Mouse (Mus musculus) embryonic facial prominence, embryonic 12.5 days (tissue): ENCODE results near the gene Adgre5. TPM values are rescaled to one million over a fixed set of nuclear protein-coding genes. Genes with fewer than 3 reads are reported as not detected.

Experiments
- ATAC-seq: fragments of 200-750 bp; cut with Nextera tagmentation; 2 replicates; pipeline ENCODE4 v1.8.0; 2017; ENCODE audit not compliant: insufficient number of reproducible peaks, insufficient read depth, low FRiP score, low TSS enrichment
- H3K27ac ChIP-seq: fragments of 300-500 bp; sonication (generic); 2 replicates; pipeline ENCODE4 v1.5.1; 2016; ENCODE audit warnings: mild to moderate bottlenecking
- H3K27me3 ChIP-seq: fragments of 300-500 bp; sonication (generic); 2 replicates; pipeline ENCODE4 v1.6.1; 2016; ENCODE audit warnings: mild to moderate bottlenecking, moderate library complexity
- H3K36me3 ChIP-seq: fragments of 300-500 bp; sonication (generic); 2 replicates; pipeline ENCODE4 v1.6.1; 2016; ENCODE audit warnings: mild to moderate bottlenecking
- H3K4me1 ChIP-seq: fragments of 300-500 bp; sonication (generic); 2 replicates; pipeline ENCODE4 v1.6.1; 2016
- H3K4me2 ChIP-seq: fragments of 300-500 bp; sonication (generic); replicated peaks from 2 replicates; pipeline ENCODE4 v1.6.1; 2016; ENCODE audit warnings: mild to moderate bottlenecking, moderate library complexity
- H3K4me3 ChIP-seq: fragments of 300-500 bp; sonication (generic); 2 replicates; pipeline ENCODE4 v1.5.1; 2016; ENCODE audit warnings: mild to moderate bottlenecking
- H3K9ac ChIP-seq: fragments of 300-500 bp; sonication (generic); 2 replicates; pipeline ENCODE4 v1.6.1; 2016; ENCODE audit warnings: mild to moderate bottlenecking, moderate library complexity
- H3K9me3 ChIP-seq: fragments of 300-500 bp; sonication (generic); 2 replicates; pipeline ENCODE4 v1.6.1; 2016; ENCODE audit warnings: mild to moderate bottlenecking, moderate library complexity
- WGBS: fragments of 180-500 bp; shearing (Covaris S2); methylation state at CpG from one replicate; pipeline ENCODE4 v1.1.7; 2016; 5-methylcytosine and 5-hydroxymethylcytosine counted together
- polyA plus RNA-seq: library from polyadenylated mRNA; unstranded; fragments of >200 nt; fragmentation: Nextera tagmentation; extraction: Ambion mirVana; gene quantifications from 2 replicates; pipeline ENCODE4 v1.2.1, GENCODE M21; 2016

The Adgre5 gene
- polyA plus RNA-seq, 1 experiment from 2014 or later = 26.0 TPM

DNA sequence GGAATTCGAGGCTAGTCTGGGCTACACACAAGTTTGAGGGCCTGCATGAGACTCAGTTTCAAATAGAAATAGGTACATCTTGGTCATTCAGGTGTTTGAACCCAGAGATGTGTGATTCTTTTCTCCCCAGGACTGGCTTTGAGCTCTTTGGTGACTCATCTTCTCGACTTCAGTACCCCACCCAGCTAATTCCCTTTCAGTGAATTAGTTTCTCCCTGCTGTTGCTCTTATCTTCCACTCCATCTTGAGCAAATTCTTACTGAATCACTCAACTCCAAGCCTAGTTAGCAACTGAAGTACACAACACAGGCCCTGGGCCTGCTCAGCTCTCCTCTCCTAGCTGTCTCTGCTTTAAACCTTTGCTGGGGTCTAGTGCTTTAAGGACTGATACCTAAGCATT is 24.6 kb downstream of the Adgre5 start:
- Histone ChIP-seq H3K27me3 (no peaks in the 10 kb centered on the region), H3K4me2 (peak overlapping the region; percentile 83), H3K27ac (no peak overlapping the region), H3K36me3 (peaks cover 24% of the 10 kb centered on the region), H3K4me3 (peak overlapping the region; percentile 68), H3K9ac (peak overlapping the region; percentile 77; the same call in 1 of the 2 replicates), H3K4me1 (peaks cover 15% of the 10 kb centered on the region), H3K9me3 (no peaks in the 10 kb centered on the region)
- WGBS = 76% methylated on average over 2 of the region's 2 CpGs
- no peak for ATAC-seq

DNA sequence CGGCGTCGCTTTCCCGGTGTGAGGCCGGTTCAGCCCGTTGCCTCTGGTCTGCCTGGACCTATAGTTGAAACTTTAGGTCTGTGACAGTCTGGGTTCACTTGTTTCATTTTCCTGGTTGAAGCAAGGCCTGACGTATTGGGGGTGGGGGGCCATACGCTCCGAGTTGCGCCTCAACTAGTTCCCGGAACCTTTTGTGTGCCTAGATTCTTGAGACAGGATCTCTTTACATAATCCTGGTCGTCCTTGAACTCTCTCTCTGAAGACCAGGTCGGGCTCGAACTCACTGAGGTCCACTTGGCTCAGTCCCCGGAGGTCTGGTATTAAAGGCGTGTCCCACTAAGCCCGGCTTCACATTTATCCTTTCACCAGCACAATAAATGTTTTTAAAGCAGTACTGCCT is 25.4 kb downstream of the Adgre5 start:
- H3K36me3 ChIP-seq = peaks cover 16% of the 10 kb centered on the region
- no peaks in the 10 kb centered on the region for H3K9me3 ChIP-seq
- H3K27me3 ChIP-seq = no peaks in the 10 kb centered on the region
- no peak for ATAC-seq
- H3K9ac ChIP-seq = peak overlapping the region; percentile 77
- peaks cover 15% of the 10 kb centered on the region for H3K4me1 ChIP-seq
- peak overlapping the region; percentile 89 for H3K27ac ChIP-seq
- peak overlapping the region; percentile 68 for H3K4me3 ChIP-seq
- WGBS = under 1% methylated on average over 17 of the region's 17 CpGs
- peak overlapping the region; percentile 83 for H3K4me2 ChIP-seq

DNA sequence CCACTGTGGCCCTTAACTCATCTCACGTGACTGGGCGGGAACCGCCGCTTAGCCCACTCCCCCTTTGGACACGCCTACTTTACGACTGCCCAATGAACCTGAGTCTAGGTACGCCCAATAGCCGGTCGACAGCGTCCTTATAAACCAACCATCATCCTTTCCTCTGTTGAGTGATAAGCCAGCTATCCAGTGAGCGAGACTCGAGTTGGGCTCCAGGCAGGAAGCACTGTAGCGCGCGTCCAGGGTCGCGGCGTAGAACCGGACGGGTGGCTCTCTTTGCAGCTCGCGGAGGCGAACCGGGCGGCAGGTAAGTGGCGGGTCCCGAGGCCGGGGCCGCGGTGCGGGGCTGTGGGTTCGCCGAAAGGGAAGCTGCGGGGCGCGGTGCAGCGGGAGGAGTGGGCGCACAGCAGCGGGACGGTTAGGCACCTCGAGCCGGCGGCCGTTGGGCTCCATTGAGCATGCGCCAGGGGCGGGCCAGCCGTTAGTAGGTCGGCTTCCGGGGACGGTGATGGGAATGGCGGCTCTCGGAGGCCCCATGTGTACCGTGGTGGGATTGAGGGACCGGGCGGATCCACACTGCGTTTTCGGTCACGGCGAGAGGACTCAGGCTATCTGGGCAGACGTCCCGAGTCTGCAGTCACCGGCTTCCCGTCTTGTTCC is 26.0 kb downstream of the Adgre5 start, which contains the start of gene Ddx39:
Gene Ddx39, plus strand, starts transcription at position 147 of the 660 bp plus-strand sequence.
- peaks cover 15% of the 10 kb centered on the region for H3K4me1 ChIP-seq
- WGBS = under 1% methylated on average over 63 of the region's 63 CpGs
- peak within 1 kb of the TSS; percentile 77 for H3K9ac ChIP-seq
- peak within 1 kb of the TSS; percentile 89 for H3K27ac ChIP-seq
- peak within 1 kb of the TSS; percentile 83 for H3K4me2 ChIP-seq
- peaks cover 10% of the 10 kb centered on the region for H3K36me3 ChIP-seq
- H3K9me3 ChIP-seq = no peaks in the 10 kb centered on the region
- peak; percentile 100 for ATAC-seq
- H3K27me3 ChIP-seq = no peaks in the 10 kb centered on the region
- peak within 1 kb of the TSS; percentile 68 for H3K4me3 ChIP-seq

DNA sequence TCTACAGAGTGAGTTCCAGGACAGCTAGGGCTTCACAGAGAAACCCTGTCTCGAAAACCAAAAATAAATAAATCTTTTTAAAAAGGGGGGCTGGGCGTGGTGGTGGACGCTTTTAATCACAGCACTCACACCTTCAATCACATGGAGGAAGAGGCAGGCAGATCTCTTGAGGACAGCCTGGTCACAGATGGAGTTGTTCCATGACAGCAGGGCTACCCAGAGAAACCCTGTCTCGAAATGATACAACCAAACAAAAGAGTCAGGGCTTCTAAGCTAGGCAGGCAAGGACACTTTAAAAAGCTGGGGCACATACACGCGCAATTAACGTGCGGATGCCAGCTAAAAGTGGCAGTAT is 26.5 kb downstream of the Adgre5 start:
- peaks cover 5% of the 10 kb centered on the region for H3K36me3 ChIP-seq
- H3K9ac ChIP-seq = no peak overlapping the region
- no peaks in the 10 kb centered on the region for H3K9me3 ChIP-seq
- H3K4me1 ChIP-seq = peaks cover 15% of the 10 kb centered on the region
- peak overlapping the region; percentile 68 for H3K4me3 ChIP-seq
- H3K4me2 ChIP-seq = peak overlapping the region; percentile 83
- no peaks in the 10 kb centered on the region for H3K27me3 ChIP-seq
- 18% methylated on average over 8 of the region's 8 CpGs for WGBS
- H3K27ac ChIP-seq = no peak overlapping the region
- no peak; the same call in 1 of the 2 replicates for ATAC-seq

DNA sequence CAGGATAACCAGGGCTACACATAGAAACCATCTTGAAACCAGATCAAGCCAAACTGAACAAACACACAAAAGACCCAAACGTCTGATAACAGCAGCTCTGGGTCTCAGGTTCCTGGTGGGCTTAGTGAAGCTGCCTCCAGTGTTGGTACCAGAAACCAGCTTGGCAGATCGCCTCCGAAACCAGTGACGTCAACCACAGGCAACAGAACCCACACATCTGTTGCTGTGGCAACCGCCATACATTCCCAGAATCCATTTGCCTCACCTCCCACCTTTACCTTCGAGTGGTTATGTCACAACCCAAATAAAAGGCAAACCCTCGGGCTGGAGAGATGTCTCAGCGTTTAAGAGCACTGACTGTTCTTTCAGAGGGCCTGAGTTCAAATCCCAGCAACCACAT is 33.6 kb downstream of the Adgre5 start:
- Histone ChIP-seq H3K27me3 (no peaks in the 10 kb centered on the region), H3K4me1 (no peaks in the 10 kb centered on the region), H3K27ac (no peak overlapping the region), H3K4me3 (no peak overlapping the region), H3K36me3 (no peaks in the 10 kb centered on the region), H3K4me2 (no peak overlapping the region), H3K9ac (no peak overlapping the region), H3K9me3 (no peaks in the 10 kb centered on the region)
- 80% methylated on average over 8 of the region's 8 CpGs for WGBS
- no peak for ATAC-seq

DNA sequence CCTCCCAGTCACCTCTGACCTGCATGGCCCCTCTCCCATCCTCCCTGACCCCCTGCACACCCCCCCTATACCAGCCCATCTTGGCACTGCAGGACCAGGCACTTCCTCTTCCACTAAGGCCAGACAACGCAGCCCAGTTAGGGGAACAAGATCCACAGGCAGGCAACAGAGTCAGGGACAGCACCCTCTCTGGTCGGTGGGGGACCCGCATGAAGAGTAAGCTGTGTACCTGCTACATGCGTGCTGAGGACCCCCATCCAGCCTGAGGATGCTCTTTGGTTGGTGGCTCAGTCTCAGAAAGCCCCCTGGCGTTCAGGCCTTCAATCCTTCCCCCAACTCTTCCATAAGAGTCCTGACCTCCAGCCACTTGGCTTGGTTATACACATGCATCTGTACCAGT is 34.7 kb downstream of the Adgre5 start:
- WGBS = 60% methylated on average over 5 of the region's 5 CpGs
- no peaks in the 10 kb centered on the region for H3K36me3 ChIP-seq
- H3K4me2 ChIP-seq = no peak overlapping the region
- no peak overlapping the region for H3K27ac ChIP-seq
- no peak overlapping the region for H3K4me3 ChIP-seq
- no peak overlapping the region for H3K9ac ChIP-seq
- H3K9me3 ChIP-seq = no peaks in the 10 kb centered on the region
- no peaks in the 10 kb centered on the region for H3K4me1 ChIP-seq
- ATAC-seq = no peak
- H3K27me3 ChIP-seq = no peaks in the 10 kb centered on the region

DNA sequence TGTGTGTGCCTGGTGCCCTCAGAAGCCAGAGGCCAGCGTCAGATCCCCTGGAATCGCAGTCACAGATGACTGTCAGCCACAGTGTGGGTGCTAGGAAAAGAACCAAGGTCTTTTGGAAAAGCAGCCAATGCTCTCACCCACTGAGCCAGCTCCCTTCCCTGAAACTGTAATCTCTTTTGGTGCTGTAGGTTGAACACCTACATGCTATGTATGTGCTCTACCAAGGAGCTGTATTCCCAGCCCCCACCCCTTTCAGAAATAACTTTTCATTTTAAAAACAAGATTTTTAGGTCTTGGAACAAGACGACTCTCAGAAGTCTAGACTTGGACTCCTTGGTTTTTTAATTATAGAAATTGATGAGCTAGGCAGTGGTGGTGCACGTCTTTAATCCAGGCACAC is 37.7 kb downstream of the Adgre5 start:
- Histone ChIP-seq H3K36me3 (no peaks in the 10 kb centered on the region), H3K27me3 (no peaks in the 10 kb centered on the region), H3K9me3 (no peaks in the 10 kb centered on the region), H3K4me2 (no peak overlapping the region), H3K27ac (no peak overlapping the region), H3K9ac (no peak overlapping the region), H3K4me1 (peaks cover 16% of the 10 kb centered on the region), H3K4me3 (no peak overlapping the region)
- WGBS = 85% methylated on average over 4 of the region's 4 CpGs
- no peak for ATAC-seq

DNA sequence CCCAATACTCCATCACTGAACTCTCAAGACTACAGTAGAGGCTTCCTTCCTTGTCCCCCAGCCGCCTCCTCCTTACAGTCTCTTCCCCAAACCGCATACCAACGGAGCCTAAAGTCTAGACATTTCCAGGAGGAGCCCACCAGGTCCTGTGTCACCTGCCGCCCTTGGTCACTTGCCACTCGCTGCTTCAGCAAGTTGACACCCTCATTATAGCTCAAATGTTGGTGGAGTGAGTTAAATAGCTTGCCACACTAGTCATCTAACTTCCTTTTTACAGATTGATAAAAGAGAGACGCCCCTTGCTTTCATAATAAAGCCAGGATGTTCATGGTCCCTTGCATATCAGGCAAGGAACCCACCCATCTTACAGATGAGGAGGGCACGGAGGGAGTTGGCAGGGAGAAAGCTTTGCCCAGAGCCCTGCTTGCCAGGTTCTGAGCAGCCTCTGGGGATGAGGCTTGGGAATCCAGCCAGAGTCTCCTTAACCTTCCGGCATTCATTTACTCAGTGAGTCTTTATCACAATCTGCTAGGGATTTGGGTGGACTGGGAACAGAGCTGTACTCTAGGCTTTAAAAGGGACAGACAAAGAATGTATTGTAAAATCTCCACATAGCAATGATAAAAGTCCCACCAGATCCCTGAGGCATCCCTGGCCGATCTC is 40.6 kb downstream of the Adgre5 start:
- peak overlapping the region; percentile 63 for H3K27ac ChIP-seq

DNA sequence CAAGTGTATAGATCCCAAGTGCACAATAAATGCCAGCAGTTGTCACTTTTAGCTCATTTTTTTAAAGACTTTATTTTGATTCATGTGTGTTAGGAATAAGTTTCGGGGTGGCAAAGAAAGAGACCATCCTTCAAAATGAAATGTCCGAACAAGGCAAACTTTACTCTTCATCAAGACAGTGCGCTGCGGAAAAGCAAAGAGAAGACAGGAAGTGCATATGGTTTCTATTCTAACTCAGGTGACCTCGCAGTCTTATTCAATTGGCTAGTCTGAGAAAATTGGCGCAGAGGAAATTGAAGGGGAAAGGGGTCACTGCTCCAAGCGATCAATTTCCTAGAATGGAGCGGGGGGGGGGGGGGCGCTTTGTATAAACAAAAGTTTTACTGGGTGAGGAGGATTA is 41.6 kb downstream of the Adgre5 start:
- H3K9ac ChIP-seq = peak overlapping the region; percentile 92
- no peak for ATAC-seq
- H3K4me3 ChIP-seq = peak overlapping the region; percentile 87
- H3K27me3 ChIP-seq = no peaks in the 10 kb centered on the region
- H3K36me3 ChIP-seq = no peaks in the 10 kb centered on the region
- H3K4me1 ChIP-seq = peaks cover 30% of the 10 kb centered on the region
- peak overlapping the region; percentile 86 for H3K27ac ChIP-seq
- WGBS = 7% methylated on average over 9 of the region's 9 CpGs
- peak overlapping the region; percentile 95 for H3K4me2 ChIP-seq
- H3K9me3 ChIP-seq = no peaks in the 10 kb centered on the region

More for the DNA sequence above, 40.6 kb downstream of the Adgre5 start:
- 51% methylated on average over 9 of the region's 9 CpGs for WGBS
- H3K9ac ChIP-seq = no peak overlapping the region
- H3K9me3 ChIP-seq = no peaks in the 10 kb centered on the region
- no peaks in the 10 kb centered on the region for H3K27me3 ChIP-seq
- peak overlapping the region; percentile 95; the same call in 1 of the 2 replicates for H3K4me2 ChIP-seq
- H3K36me3 ChIP-seq = no peaks in the 10 kb centered on the region
- peaks cover 30% of the 10 kb centered on the region for H3K4me1 ChIP-seq
- ATAC-seq = no peak
- H3K4me3 ChIP-seq = no peak overlapping the region

DNA sequence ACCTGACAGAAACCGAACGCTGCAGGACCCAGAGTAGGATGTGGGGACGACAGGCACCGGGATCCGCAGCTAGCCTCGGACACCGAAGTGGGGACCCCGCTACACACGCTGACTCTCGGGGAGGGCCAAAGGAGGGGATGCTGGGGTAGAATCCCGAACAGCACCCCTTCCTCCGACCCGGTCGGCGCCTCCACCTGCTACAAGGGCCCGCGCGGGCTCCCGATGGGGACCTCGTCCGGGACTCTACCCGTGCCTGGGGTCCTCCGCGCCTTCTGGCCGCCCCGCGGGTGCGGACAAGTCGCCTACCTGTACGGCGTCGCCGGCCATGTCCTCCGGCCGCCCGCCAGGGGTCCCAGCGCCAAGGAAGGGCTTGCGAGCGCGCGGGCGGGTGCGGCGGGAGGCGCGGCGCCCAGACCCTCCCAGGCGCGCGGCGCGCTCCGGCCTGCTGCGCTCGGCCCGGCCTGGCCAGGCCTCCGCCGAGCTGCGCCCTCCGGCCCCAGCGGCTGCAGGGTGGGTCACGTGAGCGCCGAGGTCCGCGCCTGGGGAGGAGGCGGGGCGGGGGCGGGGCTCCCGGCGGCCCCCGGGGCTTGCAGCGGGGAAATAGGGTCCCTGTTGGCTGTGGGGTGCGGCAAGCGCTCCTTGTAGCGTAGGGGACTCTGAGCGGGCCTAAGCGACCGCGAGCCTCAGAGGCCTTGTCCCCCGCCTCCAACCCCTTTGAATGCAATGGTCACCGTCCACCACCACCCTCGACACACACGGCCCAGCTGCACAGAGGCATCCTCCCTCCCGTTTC is 42.3 kb downstream of the Adgre5 start, which contains the start of gene Pkn1:
Gene Pkn1, minus strand, starts transcription at position 519 of the 793 bp plus-strand sequence.
- Histone ChIP-seq H3K9ac (peak within 1 kb of the TSS; percentile 92), H3K27me3 (no peaks in the 10 kb centered on the region), H3K4me3 (peak within 1 kb of the TSS; percentile 87), H3K4me1 (peaks cover 30% of the 10 kb centered on the region), H3K9me3 (no peaks in the 10 kb centered on the region), H3K36me3 (no peaks in the 10 kb centered on the region), H3K27ac (peak within 1 kb of the TSS; percentile 86), H3K4me2 (peak within 1 kb of the TSS; percentile 95)
- under 1% methylated on average over 79 of the region's 85 CpGs for WGBS
- peak; percentile 78 for ATAC-seq

DNA sequence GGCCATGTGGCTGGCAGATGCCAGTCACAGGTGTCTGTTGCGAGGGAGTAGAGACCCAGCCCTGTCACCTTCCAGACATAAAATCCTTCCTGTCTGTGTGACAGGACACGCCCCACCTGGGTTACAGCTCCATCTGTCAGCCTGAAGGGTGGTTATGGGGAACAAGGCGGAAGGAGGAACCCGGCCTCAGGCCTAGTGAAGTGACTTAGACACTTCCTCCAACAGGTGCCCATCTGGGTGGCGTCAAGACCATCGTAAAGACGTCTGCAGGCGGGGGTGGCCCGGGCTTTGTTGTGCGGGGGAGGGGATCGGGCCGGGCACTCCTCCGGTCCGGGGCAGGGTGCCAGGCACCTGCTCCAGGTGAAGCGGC is 42.9 kb downstream of the Adgre5 start:
- Histone ChIP-seq H3K27ac (0 out of 2 replicates have a peak overlapping the region, but pooled peaks have one; percentile 86), H3K9ac (peak overlapping the region; percentile 92), H3K36me3 (no peaks in the 10 kb centered on the region), H3K9me3 (no peaks in the 10 kb centered on the region), H3K4me1 (peaks cover 30% of the 10 kb centered on the region), H3K4me3 (peak overlapping the region; percentile 87), H3K27me3 (no peaks in the 10 kb centered on the region), H3K4me2 (peak overlapping the region; percentile 95)
- no peak for ATAC-seq
- WGBS = 3% methylated on average over 15 of the region's 15 CpGs
